Mouse (Mus musculus): ENCODE measurements at regions not wholly inside any gene's neighbourhood (a gene's known extent, or its start where the extent isn't known, plus 50 kb on each side); places are given as distances from the start of the nearest gene placed in this dataset.
A peak's percentile ranks its signal among the peaks of the same experiment; 100 is the strongest.
"Not testable (repeated sequence)": the region's sequence is repeated elsewhere in the genome, so short reads cannot be mapped to it uniquely, and the experiment has no call there.

- DNase-seq (ENCODE audit: low spot score in 2 of 2) = no peak
These were observed 377.1 kb upstream of the Ngly1 start for GRCm38 (mm10) chr14:15872013-15872412.

- no peak for DNase-seq (ENCODE audit: low spot score in 2 of 2)
These were observed 368.9 kb upstream of the Ngly1 start for GRCm38 (mm10) chr14:15880146-15880545.

DNA sequence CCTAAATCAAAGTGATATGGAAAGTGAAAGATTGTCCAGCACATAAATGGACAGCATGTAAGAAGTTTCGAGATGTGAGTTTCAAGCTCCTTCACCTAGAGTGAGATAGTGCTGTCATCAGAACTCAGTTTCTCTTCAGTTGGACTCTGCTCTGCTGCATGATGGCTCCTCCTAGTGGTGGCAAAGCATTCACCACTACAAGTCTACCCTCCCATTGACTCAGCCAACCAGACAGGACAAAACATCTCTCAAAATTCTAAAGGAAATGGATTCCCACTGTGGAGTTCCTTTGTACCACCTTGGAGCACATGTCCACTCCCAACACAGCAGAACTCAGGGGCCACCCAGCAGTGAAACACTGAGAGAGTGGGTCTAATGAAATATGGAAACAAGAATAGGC, 367.8 kb upstream of the Ngly1 start:
- peak in 1 of 2 experiments; percentile 58 for DNase-seq (ENCODE audit: low spot score in 2 of 2)

- no peak for DNase-seq (ENCODE audit: low spot score in 2 of 2)
These were observed 364.3 kb upstream of the Ngly1 start for GRCm38 (mm10) chr14:15884641-15885340.

GRCm38 (mm10) chr14:15897098-15897497, 352.0 kb upstream of the Ngly1 start:
- no peak for DNase-seq (ENCODE audit: low spot score in 2 of 2)

DNA sequence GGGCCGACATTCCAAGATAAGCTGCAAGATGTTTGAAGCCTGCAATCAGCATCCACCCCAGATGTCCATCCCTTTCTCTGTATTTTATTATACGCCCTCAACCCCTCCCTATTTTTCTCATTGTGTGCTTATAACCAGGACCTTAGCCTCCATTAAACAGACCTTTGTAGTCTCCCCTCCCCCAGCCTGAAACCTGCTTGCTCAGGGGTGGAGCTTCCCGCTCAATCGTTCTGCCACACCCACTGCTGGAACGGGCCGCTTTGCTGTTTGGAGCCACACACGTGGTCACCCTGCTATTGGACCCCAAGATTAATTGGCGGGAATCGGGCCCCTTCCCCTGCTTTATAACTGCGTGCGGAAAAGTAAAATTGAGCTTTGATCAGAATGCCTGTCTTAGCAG, 342.7 kb upstream of the Ngly1 start:
- not testable (repeated sequence) for DNase-seq (ENCODE audit: low spot score in 2 of 2)

- not testable (repeated sequence) for DNase-seq (ENCODE audit: low spot score in 2 of 2)
These were observed 335.9 kb upstream of the Ngly1 start for GRCm38 (mm10) chr14:15913206-15913605.

GRCm38 (mm10) chr14:15914176-15914575, 334.9 kb upstream of the Ngly1 start:
- no peak for DNase-seq (ENCODE audit: low spot score in 2 of 2)

DNA sequence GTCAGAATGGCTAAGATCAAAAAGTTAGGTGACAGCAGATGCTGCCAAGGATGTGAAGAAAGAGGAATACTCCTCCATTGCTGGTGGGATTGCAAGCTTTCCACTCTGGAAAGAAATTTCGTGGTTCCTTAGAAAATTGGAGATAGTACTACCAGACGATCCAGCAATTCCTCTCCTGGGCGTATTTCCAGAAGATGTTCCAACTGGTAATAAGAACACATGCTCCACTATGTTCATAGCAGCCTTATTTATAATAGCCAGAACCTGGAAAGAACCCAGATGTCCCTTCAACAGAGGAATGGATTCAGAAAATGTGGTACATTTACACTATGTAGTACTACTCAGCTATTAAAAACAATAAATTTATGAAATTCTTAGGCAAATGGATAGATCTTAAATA, 324.4 kb upstream of the Ngly1 start:
- not testable (repeated sequence) for DNase-seq (ENCODE audit: low spot score in 2 of 2)

DNA sequence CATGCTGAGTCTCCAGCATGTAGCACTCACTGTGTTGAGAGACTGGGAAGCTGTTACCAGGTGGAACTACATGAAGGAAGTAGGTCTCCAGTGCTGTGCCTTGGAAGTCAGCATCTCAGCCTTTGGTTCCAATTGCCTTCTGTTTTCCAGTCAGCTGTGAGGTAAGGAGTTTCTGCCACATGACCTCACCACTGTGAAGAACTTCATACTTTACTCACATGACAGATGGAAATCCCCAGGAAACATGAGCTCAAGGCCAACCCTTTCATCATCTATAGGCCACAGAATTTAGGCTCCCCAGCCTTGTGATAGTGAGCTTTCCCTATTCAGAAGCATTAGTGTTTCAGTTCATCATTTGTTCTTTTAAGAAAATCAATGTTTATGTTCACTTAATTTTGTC, 314.4 kb upstream of the Ngly1 start:
- DNase-seq (ENCODE audit: low spot score in 2 of 2) = no peak

GRCm38 (mm10) chr14:15970321-15970720, 278.8 kb upstream of the Ngly1 start:
- no peak for DNase-seq (ENCODE audit: low spot score in 2 of 2)

GRCm38 (mm10) chr14:15970767-15971166, 278.3 kb upstream of the Ngly1 start:
- no peak for DNase-seq (ENCODE audit: low spot score in 2 of 2)

DNA sequence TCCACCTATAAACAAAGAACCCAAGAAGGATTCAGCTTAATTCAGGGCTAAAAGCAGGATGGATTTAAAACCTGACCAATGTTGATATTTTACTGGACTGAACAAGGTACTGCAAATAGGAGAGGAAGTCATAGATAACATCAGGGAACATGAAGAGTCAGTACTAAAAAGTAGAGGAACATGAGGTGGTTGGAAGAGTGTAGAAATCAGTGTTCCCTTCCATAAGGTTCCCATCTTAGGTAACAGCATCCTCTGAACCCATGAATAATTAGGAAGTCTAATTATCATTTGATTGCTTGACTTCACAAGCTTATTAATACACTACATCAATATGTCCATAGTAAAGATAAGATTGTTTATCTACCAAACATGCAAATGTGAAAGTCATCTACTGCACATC, 277.8 kb upstream of the Ngly1 start:
- no peak for DNase-seq (ENCODE audit: low spot score in 2 of 2)

GRCm38 (mm10) chr14:15977366-15977765, 271.7 kb upstream of the Ngly1 start:
- DNase-seq (ENCODE audit: low spot score in 2 of 2) = no peak

- DNase-seq (ENCODE audit: low spot score in 2 of 2) = no peak
These were observed 270.8 kb upstream of the Ngly1 start for GRCm38 (mm10) chr14:15978329-15978728.

DNA sequence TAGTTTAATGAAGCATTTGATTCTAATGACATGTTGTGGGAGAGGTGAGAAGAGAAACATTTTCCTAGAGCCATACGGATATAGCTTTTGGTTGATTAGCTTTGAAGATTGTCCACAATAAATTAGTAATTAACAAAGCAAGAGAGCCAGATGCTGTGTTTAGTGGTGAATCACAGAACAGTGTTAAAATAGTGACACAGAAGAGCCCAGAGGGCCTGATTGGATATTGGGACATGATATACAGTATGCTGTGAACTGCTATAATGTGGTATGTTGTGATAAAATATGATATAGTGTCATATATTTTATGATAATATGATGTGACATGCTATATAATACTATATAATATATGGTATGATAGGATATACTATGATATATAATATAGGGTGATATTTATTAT, 243.7 kb upstream of the Ngly1 start:
- no peak for DNase-seq (ENCODE audit: low spot score in 2 of 2)

GRCm38 (mm10) chr14:16006968-16007367, 242.1 kb upstream of the Ngly1 start:
- no peak for DNase-seq (ENCODE audit: low spot score in 2 of 2)

DNA sequence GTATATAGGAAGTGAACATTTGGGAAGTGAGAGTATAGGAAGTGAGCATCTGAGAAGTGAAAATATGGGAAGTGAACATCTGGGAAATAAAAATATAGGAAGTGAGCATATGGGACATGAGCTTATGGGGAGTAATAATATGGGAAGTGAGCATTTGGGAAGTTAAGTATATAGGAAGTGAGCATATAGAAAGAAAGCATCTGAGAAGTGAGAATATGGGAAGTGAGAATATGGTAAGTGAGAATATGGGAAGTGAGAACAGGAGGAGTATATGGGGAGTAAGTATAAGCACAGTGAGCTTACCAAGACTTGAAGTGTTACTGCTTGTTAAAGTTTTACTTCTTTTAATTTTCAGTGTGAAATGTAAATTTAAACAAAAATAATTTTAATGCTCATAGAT, 239.3 kb upstream of the Ngly1 start:
- no peak for DNase-seq (ENCODE audit: low spot score in 2 of 2)

DNA sequence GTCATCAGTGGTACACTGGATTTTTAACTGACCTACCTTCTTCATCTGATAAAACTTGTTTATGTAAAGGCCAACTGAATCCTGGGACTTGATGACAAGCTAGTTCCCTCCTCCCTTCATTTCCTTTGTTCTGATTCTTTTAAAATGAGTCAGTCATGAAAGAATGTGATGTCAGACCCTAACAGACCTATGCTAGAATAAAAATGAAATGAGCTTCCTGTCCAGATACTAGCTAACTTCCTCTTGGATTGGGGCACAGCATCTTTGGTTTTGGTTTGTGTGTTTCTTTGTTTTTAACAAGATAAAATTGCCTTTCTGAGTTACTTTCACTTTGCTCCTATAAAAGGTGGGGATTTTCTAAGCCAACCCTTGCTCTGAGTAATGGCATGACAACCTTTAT, 225.2 kb upstream of the Ngly1 start:
- no peak for DNase-seq (ENCODE audit: low spot score in 2 of 2)

DNA sequence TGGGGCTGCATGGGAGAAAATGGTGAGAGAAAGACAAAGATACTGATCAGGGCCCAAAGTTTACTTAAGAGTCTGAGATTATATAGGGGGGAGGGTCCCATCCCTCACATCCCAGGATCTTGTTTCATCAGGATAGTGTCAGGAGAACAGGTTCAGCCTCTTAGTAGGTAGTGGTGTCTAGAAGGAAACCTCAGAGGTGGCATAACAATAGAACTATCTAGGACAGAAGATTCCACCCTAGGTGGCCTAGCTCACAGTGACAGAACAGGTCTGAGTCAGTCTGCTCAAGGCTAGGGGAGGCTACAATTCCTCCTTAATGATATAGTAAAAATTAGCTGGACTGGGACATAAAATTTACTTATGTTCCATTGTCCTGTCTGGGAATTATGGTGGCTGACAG, 211.3 kb upstream of the Ngly1 start:
- DNase-seq (ENCODE audit: low spot score in 2 of 2) = no peak

GRCm38 (mm10) chr14:16038336-16038735, 210.7 kb upstream of the Ngly1 start:
- no peak for DNase-seq (ENCODE audit: low spot score in 2 of 2)

DNA sequence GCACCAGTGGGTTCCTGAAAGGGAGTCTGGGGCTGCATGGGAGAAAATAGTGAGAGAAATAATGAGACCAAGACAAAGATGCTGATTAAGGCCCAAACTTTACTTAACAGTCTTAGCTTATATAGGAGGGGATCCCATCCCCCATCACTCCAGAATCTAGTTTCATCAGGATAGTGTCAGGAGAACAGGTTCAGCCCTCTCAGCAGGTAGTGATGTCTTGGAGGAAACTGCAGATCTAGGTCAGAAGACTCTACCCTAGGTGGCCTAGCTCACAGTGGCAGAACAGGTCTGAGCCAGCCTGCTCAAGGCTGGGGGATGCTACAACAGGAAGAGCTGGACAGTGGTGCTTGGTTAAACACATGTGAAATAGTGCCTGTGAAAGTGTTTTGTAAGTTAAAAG, 204.6 kb upstream of the Ngly1 start:
- DNase-seq (ENCODE audit: low spot score in 2 of 2) = no peak

DNA sequence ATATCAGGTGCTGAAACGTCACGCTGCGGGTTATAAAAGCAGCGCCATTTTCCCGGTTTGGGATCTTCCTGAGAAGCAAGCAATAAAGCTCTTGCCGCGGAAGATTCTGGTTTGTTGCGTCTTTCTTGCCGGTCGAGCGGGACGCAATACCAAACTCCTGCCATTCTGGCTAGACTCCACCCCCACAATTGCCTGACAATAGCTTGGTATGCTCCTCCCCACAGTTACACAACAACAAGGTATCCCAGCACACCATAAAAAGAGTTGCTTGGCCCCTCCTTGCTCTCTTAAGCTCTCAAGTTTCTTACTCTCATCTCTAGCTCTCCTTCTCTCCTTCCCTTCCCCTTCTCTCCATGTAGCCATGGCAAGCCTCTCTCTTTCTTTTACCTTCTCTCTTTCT, 176.5 kb upstream of the Ngly1 start:
- DNase-seq (ENCODE audit: low spot score in 2 of 2) = not testable (repeated sequence)

GRCm38 (mm10) chr14:16074089-16074488, 175.0 kb upstream of the Ngly1 start:
- DNase-seq (ENCODE audit: low spot score in 2 of 2) = no peak

All from spleen, postnatal 10 days (tissue).